Mouse (Mus musculus) kidney, embryonic 16.5 days (tissue): ENCODE results near the gene Ube4b. TPM values are rescaled to one million over a fixed set of nuclear protein-coding genes. Genes with fewer than 3 reads are reported as not detected.
A peak's percentile ranks its signal among the peaks of the same experiment; 100 is the strongest.

Experiments
- ATAC-seq: fragments of 200-750 bp; cut with Nextera tagmentation; 2 replicates; pipeline ENCODE4 v1.8.0; 2017; ENCODE audit warnings: moderate TSS enrichment; ENCODE audit not compliant: low FRiP score, low TSS enrichment
- H3K27ac ChIP-seq: fragments of 300-500 bp; sonication (generic); 2 replicates; pipeline ENCODE4 v1.5.1; 2014; ENCODE audit warnings: low read length
- H3K27me3 ChIP-seq: fragments of 300-500 bp; sonication (generic); 2 replicates; pipeline ENCODE4 v1.6.1; 2014; ENCODE audit warnings: low read length, control low read depth, mixed read lengths; ENCODE audit not compliant: insufficient read depth
- H3K36me3 ChIP-seq: fragments of 300-500 bp; sonication (generic); 2 replicates; pipeline ENCODE4 v1.6.1; 2014; ENCODE audit warnings: low read length, control low read depth, mixed read lengths; ENCODE audit not compliant: insufficient read depth
- H3K4me1 ChIP-seq: fragments of 300-500 bp; sonication (generic); 2 replicates; pipeline ENCODE4 v1.6.1; 2014; ENCODE audit warnings: low read length, control low read depth, mixed read lengths; ENCODE audit not compliant: insufficient read depth
- H3K4me2 ChIP-seq: fragments of 300-500 bp; sonication (generic); replicated peaks from 2 replicates; pipeline ENCODE4 v1.6.1; 2014; ENCODE audit warnings: low read depth, low read length
- H3K4me3 ChIP-seq: fragments of 300-500 bp; sonication (generic); 2 replicates; pipeline ENCODE4 v1.5.1; 2014; ENCODE audit warnings: mild to moderate bottlenecking, low read length
- H3K9ac ChIP-seq: fragments of 300-500 bp; sonication (generic); replicated peaks from 2 replicates; pipeline ENCODE4 v1.6.1; 2014; ENCODE audit warnings: low read length
- H3K9me3 ChIP-seq: fragments of 300-500 bp; sonication (generic); 2 replicates; pipeline ENCODE4 v1.6.1; 2016; ENCODE audit warnings: low read length, control low read depth
- WGBS: fragments of 180-500 bp; shearing (Covaris S2); extraction: QIAGEN DNeasy Blood & Tissue Kit; methylation state at CpG from one replicate; pipeline ENCODE4 v1.1.7; 2014; 5-methylcytosine and 5-hydroxymethylcytosine counted together
- polyA plus RNA-seq: library from polyadenylated mRNA; unstranded; fragments of >200 nt; fragmentation: Nextera tagmentation; extraction: Ambion mirVana; gene quantifications from 2 replicates; pipeline ENCODE4 v1.2.1, GENCODE M21; 2015

The Ube4b gene
- polyA plus RNA-seq, 1 experiment from 2014 or later, result 46.8 TPM

DNA sequence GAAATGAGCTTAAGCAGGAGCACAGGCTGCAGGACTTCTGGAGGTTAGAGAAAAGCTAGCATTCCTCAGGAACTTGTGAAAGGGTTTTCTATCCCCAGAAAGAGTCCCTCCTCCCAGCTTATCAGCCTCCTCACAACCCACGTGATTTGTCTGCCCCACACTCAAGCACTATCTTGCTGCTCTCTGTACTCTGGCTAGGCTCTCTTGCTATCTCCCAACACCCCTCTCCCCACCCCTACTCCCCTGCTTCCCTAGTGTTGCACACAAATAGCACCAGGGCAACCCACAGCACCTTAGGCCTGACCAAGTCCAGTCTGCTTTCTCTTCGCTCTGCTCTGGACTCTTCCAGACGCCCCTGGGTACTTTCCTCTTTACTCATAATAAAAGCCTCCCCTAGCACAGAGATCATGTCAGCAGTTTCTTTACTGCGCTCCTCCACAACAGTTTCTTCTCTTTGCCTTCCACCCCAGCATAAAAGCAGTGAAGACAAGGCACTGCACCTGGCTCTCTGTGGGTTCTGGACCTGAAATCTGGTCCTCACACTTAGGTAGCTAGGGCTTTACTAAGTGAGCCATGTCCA is 27.1 kb downstream of the Ube4b start:
- no peak overlapping the region for H3K4me3 ChIP-seq
- H3K27ac ChIP-seq, result no peak overlapping the region
- WGBS, result 54% methylated on average over 4 of the region's 4 CpGs
- H3K9ac ChIP-seq, result no peak overlapping the region
- peaks cover 11% of the 10 kb centered on the region for H3K36me3 ChIP-seq
- no peaks in the 10 kb centered on the region for H3K27me3 ChIP-seq
- ATAC-seq, result no peak
- H3K4me1 ChIP-seq, result peaks cover 47% of the 10 kb centered on the region
- H3K9me3 ChIP-seq, result no peaks in the 10 kb centered on the region
- H3K4me2 ChIP-seq, result no peak overlapping the region

DNA sequence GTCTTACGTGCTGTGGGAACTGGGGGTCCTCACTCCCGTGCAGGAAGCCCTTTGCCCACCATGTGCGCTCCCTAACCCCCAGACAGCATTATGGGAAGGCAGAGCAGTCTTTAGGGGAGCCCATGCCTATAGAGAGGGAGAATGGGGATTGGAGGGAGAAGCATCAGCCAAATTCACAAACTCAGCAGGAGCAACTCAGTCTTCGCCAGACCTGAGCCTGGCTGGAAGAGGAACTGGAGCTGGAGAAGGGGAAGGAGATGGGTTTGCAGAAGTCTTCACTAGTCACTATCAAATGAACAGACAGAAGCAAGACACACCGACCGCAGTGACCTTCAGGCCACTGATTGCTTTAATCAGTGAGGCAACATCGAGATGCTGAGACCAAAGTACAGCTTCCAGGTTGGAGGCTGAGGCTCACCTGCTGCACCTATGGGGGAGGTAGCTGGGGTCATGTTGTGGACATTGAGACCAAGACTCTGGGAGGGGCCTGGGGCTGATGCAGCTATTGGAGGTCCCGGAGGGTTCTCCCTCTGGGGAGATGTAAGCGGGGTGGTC is 28.3 kb downstream of the Ube4b start:
- H3K4me1 ChIP-seq, result peaks cover 41% of the 10 kb centered on the region
- no peak overlapping the region for H3K27ac ChIP-seq
- H3K9me3 ChIP-seq, result no peaks in the 10 kb centered on the region
- no peak for ATAC-seq
- H3K36me3 ChIP-seq, result peaks cover 11% of the 10 kb centered on the region
- no peaks in the 10 kb centered on the region for H3K27me3 ChIP-seq
- H3K9ac ChIP-seq, result no peak overlapping the region
- no peak overlapping the region for H3K4me3 ChIP-seq
- H3K4me2 ChIP-seq, result no peak overlapping the region
- WGBS, result 83% methylated on average over 9 of the region's 9 CpGs

DNA sequence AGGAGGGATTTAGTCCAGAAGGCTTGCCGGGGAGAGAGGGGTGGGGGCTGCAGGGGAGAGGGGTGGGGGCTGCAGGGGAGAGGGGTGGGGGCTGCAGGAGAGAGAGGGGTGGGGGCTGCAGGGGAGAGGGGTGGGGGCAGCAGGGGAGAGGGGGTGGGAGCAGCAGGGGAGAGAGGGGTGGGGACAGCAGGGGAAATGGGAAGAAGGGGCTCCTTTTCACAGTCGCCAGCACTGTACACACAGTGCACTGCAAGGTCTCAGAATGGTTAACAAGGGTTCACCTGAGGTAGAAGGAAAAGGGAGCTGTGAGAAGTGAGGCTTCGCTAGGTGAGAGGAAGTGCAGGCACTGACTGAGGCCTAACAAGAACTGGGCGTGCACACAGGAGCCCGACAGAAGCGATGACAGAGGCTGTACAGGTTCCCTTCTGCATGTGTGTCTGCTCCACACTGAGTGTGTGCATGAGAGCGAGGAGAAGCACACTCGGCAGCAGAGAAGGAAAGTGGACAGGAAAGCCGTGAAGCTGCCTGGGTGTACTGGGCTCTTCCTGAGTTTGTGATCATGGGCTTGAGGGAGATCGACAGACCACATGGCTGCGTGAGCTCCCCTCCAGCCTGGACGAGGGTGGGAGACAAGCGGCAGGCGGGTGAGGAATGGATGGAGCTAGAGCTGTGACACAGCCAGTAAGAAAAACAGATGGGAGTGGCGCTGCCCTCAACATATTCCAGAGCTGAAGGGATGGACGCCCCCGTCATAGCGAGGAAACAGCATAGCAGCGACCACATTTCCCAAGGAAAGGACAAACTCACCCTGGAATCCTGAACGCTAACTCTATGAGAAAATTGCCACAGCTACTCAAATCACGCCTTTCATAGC is 29.9 kb downstream of the Ube4b start:
- H3K27ac ChIP-seq, result peak overlapping the region; percentile 64
- no peaks in the 10 kb centered on the region for H3K27me3 ChIP-seq
- no peak overlapping the region for H3K4me3 ChIP-seq
- H3K4me2 ChIP-seq, result no peak overlapping the region
- peaks cover 35% of the 10 kb centered on the region for H3K4me1 ChIP-seq
- H3K9ac ChIP-seq, result no peak overlapping the region
- peak; percentile 20; the same call in 1 of the 2 replicates for ATAC-seq
- peaks cover 13% of the 10 kb centered on the region for H3K36me3 ChIP-seq
- 52% methylated on average over 21 of the region's 21 CpGs for WGBS
- H3K9me3 ChIP-seq, result no peaks in the 10 kb centered on the region

DNA sequence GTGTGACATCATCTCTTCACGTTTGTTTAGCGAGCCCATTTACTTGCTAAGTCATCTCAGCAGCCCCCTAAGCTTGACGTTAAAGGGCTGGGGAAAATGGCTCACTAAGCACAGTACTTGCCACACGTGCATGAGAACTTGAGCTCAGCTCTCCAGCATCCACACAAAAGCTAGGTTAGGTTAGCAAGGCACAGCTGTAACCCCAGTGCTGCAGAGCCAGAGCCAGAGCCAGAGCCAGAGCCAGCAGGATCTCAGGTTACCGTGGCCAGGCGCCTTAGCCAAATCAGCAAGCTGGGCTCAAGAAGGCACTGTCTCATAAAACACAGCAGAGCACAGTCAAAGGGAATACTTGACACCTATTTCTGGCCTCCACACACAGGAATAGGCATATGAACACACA is 31.0 kb downstream of the Ube4b start:
- Histone ChIP-seq H3K9me3 (no peaks in the 10 kb centered on the region), H3K4me2 (no peak overlapping the region), H3K4me3 (no peak overlapping the region), H3K27ac (no peak overlapping the region), H3K27me3 (no peaks in the 10 kb centered on the region), H3K9ac (no peak overlapping the region), H3K4me1 (peaks cover 26% of the 10 kb centered on the region), H3K36me3 (peaks cover 17% of the 10 kb centered on the region)
- WGBS, result 38% methylated on average over 6 of the region's 6 CpGs
- 0 out of 2 replicates have a peak, but pooled peaks have one; percentile 35 for ATAC-seq

DNA sequence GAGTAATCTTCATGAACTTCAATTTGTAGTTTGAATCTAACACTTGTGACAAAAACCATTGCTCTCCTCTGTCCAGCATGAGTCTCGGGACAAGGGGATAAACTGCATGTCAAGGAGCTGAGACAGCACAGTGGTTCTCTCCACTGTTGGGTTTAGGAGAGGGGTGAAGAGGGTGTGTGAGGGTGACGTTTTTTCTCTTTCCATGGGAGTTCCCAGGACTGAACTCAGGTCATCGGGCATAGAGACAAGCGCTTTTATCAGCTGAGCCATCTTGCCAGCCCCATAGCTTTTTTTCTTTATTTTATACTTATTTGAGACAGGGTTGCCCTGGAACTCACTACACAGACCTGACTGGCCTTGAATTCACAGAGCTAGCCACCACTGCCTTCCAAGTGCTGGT is 32.3 kb downstream of the Ube4b start:
- no peak overlapping the region for H3K27ac ChIP-seq
- no peak overlapping the region for H3K9ac ChIP-seq
- H3K4me1 ChIP-seq, result peaks cover 26% of the 10 kb centered on the region
- no peak overlapping the region for H3K4me2 ChIP-seq
- ATAC-seq, result no peak
- no peak overlapping the region for H3K4me3 ChIP-seq
- H3K27me3 ChIP-seq, result no peaks in the 10 kb centered on the region
- H3K9me3 ChIP-seq, result no peaks in the 10 kb centered on the region
- peaks cover 24% of the 10 kb centered on the region for H3K36me3 ChIP-seq
- 59% methylated on average over 4 of the region's 4 CpGs for WGBS

DNA sequence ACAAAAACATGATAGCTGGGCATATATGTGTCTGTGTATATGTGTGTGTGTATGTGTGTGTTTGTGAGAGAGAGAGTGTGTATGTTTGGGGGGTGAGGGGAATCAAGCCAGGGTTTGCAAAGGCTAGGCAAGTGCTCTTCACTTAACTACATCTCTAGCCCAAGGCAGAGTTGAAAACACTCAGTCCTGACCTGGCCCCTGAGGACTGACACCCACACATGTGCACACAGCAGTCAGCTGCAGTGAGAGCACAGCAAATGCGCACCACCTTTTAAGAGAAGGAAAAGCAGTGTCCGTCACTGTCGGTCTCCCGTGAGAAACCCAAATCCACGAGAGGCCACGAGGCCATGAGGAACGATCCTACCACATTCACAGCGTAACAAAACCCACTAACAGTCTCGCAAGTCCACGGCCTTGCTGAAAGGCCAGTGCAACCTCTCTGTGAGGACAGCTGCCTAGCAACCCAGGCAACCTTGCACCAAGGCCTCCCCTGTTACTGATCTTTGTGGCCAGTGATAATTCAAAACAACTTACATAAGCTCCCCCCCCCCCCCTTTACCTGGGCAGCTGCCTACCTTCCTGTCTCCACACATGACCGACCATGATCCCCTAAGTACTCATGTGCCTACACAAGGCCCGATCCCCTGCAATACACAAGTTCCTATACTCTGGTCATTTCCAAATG is 33.1 kb downstream of the Ube4b start:
- Histone ChIP-seq H3K9me3 (no peaks in the 10 kb centered on the region), H3K4me1 (peaks cover 26% of the 10 kb centered on the region), H3K4me3 (no peak overlapping the region), H3K36me3 (peaks cover 22% of the 10 kb centered on the region), H3K4me2 (no peak overlapping the region), H3K27ac (0 out of 2 replicates have a peak overlapping the region, but pooled peaks have one; percentile 7), H3K27me3 (no peaks in the 10 kb centered on the region), H3K9ac (no peak overlapping the region)
- ATAC-seq, result no peak
- 62% methylated on average over 12 of the region's 12 CpGs for WGBS

DNA sequence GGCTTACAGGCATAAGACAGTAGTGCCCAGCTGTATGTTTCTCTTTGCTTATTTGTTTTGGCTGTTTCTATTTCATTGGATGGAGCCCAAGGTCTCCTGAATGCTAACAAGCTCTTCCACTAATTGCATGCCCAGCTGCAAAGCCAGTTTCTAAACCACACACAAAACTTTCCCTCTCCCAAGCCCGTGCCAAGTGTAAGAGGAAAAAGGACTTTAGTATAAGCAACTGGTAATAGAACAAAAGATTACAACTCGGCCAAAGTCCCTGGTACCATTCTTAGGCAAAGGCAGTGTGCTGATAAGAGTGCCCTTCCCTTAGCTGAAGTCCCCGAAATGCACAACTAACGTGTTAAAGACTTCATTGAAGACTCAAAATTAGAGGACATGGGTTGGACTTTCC is 34.2 kb downstream of the Ube4b start:
- Histone ChIP-seq H3K36me3 (peaks cover 12% of the 10 kb centered on the region), H3K27me3 (no peaks in the 10 kb centered on the region), H3K27ac (no peak overlapping the region), H3K9me3 (no peaks in the 10 kb centered on the region), H3K4me3 (no peak overlapping the region), H3K4me2 (no peak overlapping the region), H3K4me1 (peaks cover 26% of the 10 kb centered on the region), H3K9ac (no peak overlapping the region)
- no peak for ATAC-seq
- 89% methylated on average over 4 of the region's 4 CpGs for WGBS

DNA sequence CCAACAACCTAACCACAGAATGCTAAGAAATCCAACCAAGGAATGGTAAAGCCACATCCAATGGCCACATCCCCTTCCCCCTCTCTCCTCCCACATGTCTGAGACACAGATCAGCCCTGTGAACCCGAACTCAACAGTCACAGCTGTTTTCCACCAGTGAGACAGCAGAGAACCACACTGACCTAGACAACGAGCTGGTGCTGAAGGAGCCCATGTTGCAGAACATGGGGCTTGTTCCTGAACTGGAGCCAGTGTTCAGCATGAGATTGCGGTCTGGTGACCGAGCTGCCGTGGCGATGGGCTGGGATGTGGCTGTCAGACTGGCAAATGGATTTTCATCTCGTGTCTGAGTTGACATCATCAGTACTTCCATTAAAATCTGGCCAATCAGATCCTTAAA is 45.5 kb downstream of the Ube4b start:
- peak; percentile 66; the same call in 1 of the 2 replicates for ATAC-seq
- H3K4me3 ChIP-seq, result no peak overlapping the region
- no peak overlapping the region for H3K4me2 ChIP-seq
- no peaks in the 10 kb centered on the region for H3K27me3 ChIP-seq
- no peak overlapping the region for H3K9ac ChIP-seq
- 0 out of 2 replicates have a peak overlapping the region, but pooled peaks have one; percentile 10 for H3K27ac ChIP-seq
- H3K36me3 ChIP-seq, result peaks cover 67% of the 10 kb centered on the region
- H3K9me3 ChIP-seq, result no peaks in the 10 kb centered on the region
- WGBS, result 57% methylated on average over 7 of the region's 7 CpGs
- H3K4me1 ChIP-seq, result peaks cover 12% of the 10 kb centered on the region

DNA sequence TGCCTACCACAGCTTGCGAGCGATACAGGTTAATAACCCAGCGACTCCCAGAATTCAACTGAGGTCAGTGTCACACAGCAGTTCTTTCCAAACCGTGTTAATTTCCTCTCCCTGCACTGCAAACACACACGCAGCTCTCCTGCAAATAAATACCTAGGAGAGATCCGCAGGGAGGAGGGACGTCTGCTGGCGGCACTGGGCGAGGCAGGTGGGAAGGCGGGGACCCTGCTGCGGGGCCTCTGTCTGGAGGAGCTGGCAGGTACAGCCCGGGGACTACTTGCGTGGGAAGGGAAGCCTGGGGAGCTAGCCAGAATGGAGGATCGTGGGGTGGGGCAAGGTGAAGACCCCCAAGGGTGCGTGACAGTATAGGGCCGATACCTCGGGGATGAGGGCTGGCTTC is 46.7 kb downstream of the Ube4b start:
- H3K27me3 ChIP-seq, result no peaks in the 10 kb centered on the region
- H3K4me1 ChIP-seq, result peaks cover 12% of the 10 kb centered on the region
- no peak overlapping the region for H3K27ac ChIP-seq
- 71% methylated on average over 17 of the region's 17 CpGs for WGBS
- H3K9me3 ChIP-seq, result no peaks in the 10 kb centered on the region
- peaks cover 58% of the 10 kb centered on the region for H3K36me3 ChIP-seq
- no peak overlapping the region for H3K9ac ChIP-seq
- H3K4me2 ChIP-seq, result no peak overlapping the region
- no peak for ATAC-seq
- H3K4me3 ChIP-seq, result no peak overlapping the region
